In the genomic region with DNA sequence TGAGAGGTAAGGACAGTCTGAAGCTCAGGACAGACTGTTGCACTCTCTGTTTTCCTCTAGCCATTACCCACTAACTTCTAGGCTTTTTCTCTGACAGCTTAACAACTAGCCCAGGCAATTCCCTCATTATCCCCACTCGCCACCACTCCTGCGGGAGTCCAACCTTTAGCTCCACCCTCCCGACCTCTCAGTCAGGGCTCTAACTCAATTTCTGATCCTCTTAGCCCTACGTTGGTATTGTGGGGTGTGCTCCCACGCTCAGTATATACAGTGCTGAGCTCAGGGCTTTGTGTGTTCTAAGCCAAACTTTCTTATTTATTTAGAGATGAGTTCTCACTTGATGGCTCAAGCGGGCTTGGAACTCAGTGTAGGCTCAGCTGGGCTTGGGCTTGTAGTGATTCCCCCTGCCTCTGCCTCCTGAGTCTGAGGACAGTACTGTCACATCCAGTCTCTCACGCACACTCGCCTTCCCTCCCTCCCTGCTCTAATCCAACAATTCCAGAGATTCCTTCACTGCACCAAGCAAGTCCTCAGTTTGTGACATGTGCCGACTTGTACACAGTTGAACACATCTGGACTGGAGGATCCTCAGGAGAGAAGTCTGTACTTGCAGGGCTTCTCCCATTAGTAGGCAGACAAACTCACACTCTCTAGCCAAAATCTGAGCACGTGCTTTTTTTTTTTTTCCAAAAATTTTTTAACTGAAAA, we compare ENCODE assay signal across 12 mouse cellular contexts. TPM values are rescaled to one million over a fixed set of nuclear protein-coding genes. Genes with fewer than 3 reads are reported as not detected.
DNase-seq lines count a peak whose midpoint lies in the region; ATAC-seq and TF ChIP-seq lines count a peak whose summit lies in the region.
"Had no signal": no experiment of that assay in that cellular context is flagged by ENCODE, and none has a peak within 500 bp of the region (broad histone marks: within the 10 kb centered on the region; RNA-seq: fewer than 3 reads in every experiment).

No protein-coding gene starts in this region.

- no peak for DNase-seq in cerebellum, adult 2 months
- DNase-seq in cerebellum, adult 9-10 months = no peak
- DNase-seq in layer of hippocampus, adult 2 months (ENCODE audit: low spot score in 2 of 2) = no peak
- DNase-seq in layer of hippocampus, adult 9-11 months = no peak
- DNase-seq in ES-E14 (ENCODE audit: low read depth, low spot score) = no peak
- no peak for DNase-seq in spleen, postnatal 14 days (ENCODE audit: low spot score in 2 of 2)
- DNase-seq: adrenal gland, postnatal 36 days; gastrocnemius, postnatal 36 days; liver, embryonic 13.5 days had no signal

- H3K4me1 ChIP-seq in cerebellum, adult 2 months (ENCODE audit: control insufficient read depth, insufficient read depth, low read length) = peaks cover 5% of the 10 kb centered on the region
- peaks cover 4 to 18% of the 10 kb centered on the region in 2 experiments for H3K4me1 ChIP-seq in ES-E14 (ENCODE audit: control insufficient read depth in 2 of 2, insufficient read depth in 2 of 2, low read length in 2 of 2, poor library complexity in 1 of 2)
- peaks cover 19% of the 10 kb centered on the region for H3K4me1 ChIP-seq in embryonic fibroblast, embryonic 13.5 days (ENCODE audit: control insufficient read depth, insufficient read depth, low read length)
- H3K4me1 ChIP-seq in intestine, embryonic 16.5 days (ENCODE audit: control insufficient read depth, insufficient read depth, low read length) = peaks cover 18% of the 10 kb centered on the region

- ATAC-seq in intestine, embryonic 16.5 days = no peak
- ATAC-seq: inflammation-experienced regulatory T-cells, adult 6 months had no signal

- H3K4me3 ChIP-seq in cerebellum, adult 2 months (replicated peaks; ENCODE audit: insufficient read depth, low read depth, low read length) = no peak overlapping the region
- no peak overlapping the region for H3K4me3 ChIP-seq in layer of hippocampus, adult 2 months
- no peak overlapping the region for H3K4me3 ChIP-seq in ES-E14 (ENCODE audit: insufficient read depth in 1 of 2, low read depth in 1 of 2, low read length in 2 of 2, poor library complexity in 1 of 2, severe bottlenecking in 1 of 2)
- H3K4me3 ChIP-seq in embryonic fibroblast, embryonic 13.5 days (ENCODE audit: insufficient read depth, low read length) = no peak overlapping the region
- H3K4me3 ChIP-seq in intestine, embryonic 16.5 days (ENCODE audit: low read length) = no peak overlapping the region
- H3K4me3 ChIP-seq: liver, embryonic 13.5 days had no signal

- in situ Hi-C loops in ES-E14 (cut with MboI; ENCODE audit: low sequenced_read_pairs in 2 of 2, unreplicated experiment in 2 of 2) = no loop called here

- no peak for TF ChIP-seq CTCF in cerebellum, adult 2 months (IDR thresholded peaks at IDR 0.05; ENCODE audit: borderline replicate concordance, insufficient read depth, low read depth, low read length)
- TF ChIP-seq CTCF in layer of hippocampus, adult 2 months (conservative IDR thresholded peaks at IDR 0.05) = no peak
- TF ChIP-seq CTCF in embryonic fibroblast, embryonic 13.5 days (IDR thresholded peaks at IDR 0.05; ENCODE audit: borderline replicate concordance, insufficient read depth, low read length) = no peak

- H3K27me3 ChIP-seq in cerebellum, adult 2 months (ENCODE audit: control insufficient read depth, insufficient read depth, low read length) = no peaks in the 10 kb centered on the region
- H3K27me3 ChIP-seq in intestine, embryonic 16.5 days (replicated peaks; ENCODE audit: control insufficient read depth, insufficient read depth, low read length) = no peaks in the 10 kb centered on the region
- H3K27me3 ChIP-seq: liver, embryonic 13.5 days had no signal

- H3K9ac ChIP-seq in ES-E14 (ENCODE audit: insufficient read depth, low read depth, low read length, poor library complexity, severe bottlenecking) = no peak overlapping the region; the same call in 1 of the 2 replicates
- H3K9ac ChIP-seq in intestine, embryonic 16.5 days (ENCODE audit: low read depth, low read length) = no peak overlapping the region
- H3K9ac ChIP-seq: liver, embryonic 13.5 days had no signal

- WGBS in cerebellum, adult 2 months = 61% methylated on average over 10 of the region's 10 CpGs
- 51% methylated on average over 10 of the region's 10 CpGs for WGBS in intestine, embryonic 16.5 days

- no peak overlapping the region for H3K4me2 ChIP-seq in intestine, embryonic 16.5 days (ENCODE audit: low read depth, low read length)
- H3K4me2 ChIP-seq: liver, embryonic 13.5 days had no signal

- H3K27ac ChIP-seq in cerebellum, adult 2 months (ENCODE audit: insufficient read depth, low read length) = peak overlapping the region; percentile 72; the same call in 1 of the 2 replicates
- peak overlapping the region; percentile 80 for H3K27ac ChIP-seq in layer of hippocampus, adult 2 months
- H3K27ac ChIP-seq in ES-E14 (ENCODE audit: insufficient read depth, low read depth, low read length, poor library complexity, severe bottlenecking) = peak overlapping the region; percentile 48
- H3K27ac ChIP-seq in embryonic fibroblast, embryonic 13.5 days (ENCODE audit: insufficient read depth, low read length) = peak overlapping the region; percentile 89
- no peak overlapping the region for H3K27ac ChIP-seq in intestine, embryonic 16.5 days (ENCODE audit: low read length)
- H3K27ac ChIP-seq: liver, embryonic 13.5 days had no signal

- no peaks in the 10 kb centered on the region for H3K36me3 ChIP-seq in ES-E14 (ENCODE audit: control insufficient read depth, insufficient read depth, low read length, poor library complexity, severe bottlenecking)
- no peaks in the 10 kb centered on the region for H3K36me3 ChIP-seq in intestine, embryonic 16.5 days (ENCODE audit: control insufficient read depth, insufficient read depth, low read length)

- no peaks in the 10 kb centered on the region for H3K9me3 ChIP-seq in ES-E14 (ENCODE audit: control insufficient read depth, insufficient read depth, low read depth, low read length)
- H3K9me3 ChIP-seq in intestine, embryonic 16.5 days (ENCODE audit: control insufficient read depth, low read length) = no peaks in the 10 kb centered on the region
- H3K9me3 ChIP-seq: liver, embryonic 13.5 days had no signal

- TF ChIP-seq POLR2A in cerebellum, adult 2 months (IDR thresholded peaks at IDR 0.05; ENCODE audit: borderline replicate concordance, insufficient read depth, low read length) = no peak
- no peak for TF ChIP-seq POLR2A in embryonic fibroblast, embryonic 13.5 days (IDR thresholded peaks at IDR 0.05; ENCODE audit: low read depth, low read length)

TF ChIP-seq in ES-E14, 5 proteins besides CTCF, POLR2A, EP300 and RAD21:
- TF ChIP-seq ZC3H11A (IDR thresholded peaks at IDR 0.05; ENCODE audit: borderline replicate concordance, low read depth, low read length) = no peak
- TF ChIP-seq HCFC1 (IDR thresholded peaks at IDR 0.05; ENCODE audit: borderline replicate concordance, insufficient read depth, low read length) = no peak
- TF ChIP-seq ZNF384 (IDR thresholded peaks at IDR 0.05; ENCODE audit: low read depth, low read length) = no peak
- TF ChIP-seq CHD2 (IDR thresholded peaks at IDR 0.05; ENCODE audit: low read depth, low read length) = no peak
- no peak for TF ChIP-seq MAFK (IDR thresholded peaks at IDR 0.05; ENCODE audit: insufficient read depth, low read depth, low read length)

RNA-seq across cellular contexts. Expression of gene Atl1, which starts 11.1 kb away (rescaled TPM):
- polyA plus RNA-seq in cerebellum, adult 2 months (2012; rRNA removed) = 79.9 and 85.5 TPM in 2 replicates
- total RNA-seq in layer of hippocampus, adult 2 months (2021) = 100 to 1,000 TPM; 195 TPM
- total RNA-seq in ES-E14 (2012; rRNA removed) = 2.5 and 5.8 TPM in 2 replicates
- polyA plus RNA-seq in embryonic fibroblast, embryonic 13.5 days (2011; ENCODE audit: insufficient read length, low read depth, missing spikeins) = 10.4 and 11.5 TPM in 2 replicates
- polyA plus RNA-seq in intestine, embryonic 16.5 days (2015; fragmentation: Nextera tagmentation; extraction: Ambion mirVana) = 5.1 and 5.4 TPM in 2 replicates

RNA-seq across cellular contexts. Expression of gene Map4k5, which starts 11.6 kb away (rescaled TPM):
- 22.7 and 22.9 TPM in 2 replicates for polyA plus RNA-seq in cerebellum, adult 2 months (2012; rRNA removed)
- 10 to 100 TPM; 44.2 to 47.7 TPM for total RNA-seq in layer of hippocampus, adult 2 months (2021)
- total RNA-seq in ES-E14 (2012; rRNA removed) = 22.5 and 29.8 TPM in 2 replicates
- polyA plus RNA-seq in embryonic fibroblast, embryonic 13.5 days (2011; ENCODE audit: insufficient read length, low read depth, missing spikeins) = 74.9 and 92.9 TPM in 2 replicates
- polyA plus RNA-seq in intestine, embryonic 16.5 days (2015; fragmentation: Nextera tagmentation; extraction: Ambion mirVana) = 14.2 and 17.0 TPM in 2 replicates
